Mouse (Mus musculus): ENCODE results near the gene Ppp4r4. TPM values are rescaled to one million over a fixed set of nuclear protein-coding genes. Genes with fewer than 3 reads are reported as not detected.
"Not testable (repeated sequence)": the region's sequence is repeated elsewhere in the genome, so short reads cannot be mapped to it uniquely, and the experiment has no call there.

The Ppp4r4 gene
- polyA plus RNA-seq, 1 experiment from 2014 or later = 3.5 TPM

- DNase-seq (ENCODE audit: low spot score, missing footprints) = no peak
- ATAC-seq (ENCODE audit: low FRiP score) = no peak
- H3K9ac ChIP-seq (ENCODE audit: low read length) = no peak overlapping the region
- H3K4me1 ChIP-seq (ENCODE audit: control insufficient read depth, insufficient read depth, low read length) = peaks cover 4% of the 10 kb centered on the region; the same call in 1 of the 2 replicates
- H3K36me3 ChIP-seq (ENCODE audit: control insufficient read depth, insufficient read depth, low read length) = no peaks in the 10 kb centered on the region
- H3K27ac ChIP-seq (ENCODE audit: low read depth, low read length) = no peak overlapping the region
- no peak overlapping the region for H3K4me2 ChIP-seq
- no peaks in the 10 kb centered on the region for H3K9me3 ChIP-seq (ENCODE audit: control insufficient read depth, low read length)
- no peak overlapping the region for H3K4me3 ChIP-seq (ENCODE audit: low read depth, low read length)
- no peaks in the 10 kb centered on the region for H3K27me3 ChIP-seq (ENCODE audit: control insufficient read depth, insufficient read depth, low read length)
- WGBS = 78% methylated on average over 6 of the region's 6 CpGs
These were observed 18.0 kb downstream of the Ppp4r4 start for GRCm38 (mm10) chr12:103550047-103550446.

GRCm38 (mm10) chr12:103551422-103551821 lies 19.3 kb downstream of the Ppp4r4 start:
- H3K36me3 ChIP-seq (ENCODE audit: control insufficient read depth, insufficient read depth, low read length) = no peaks in the 10 kb centered on the region
- 79% methylated on average over 4 of the region's 4 CpGs for WGBS
- no peak overlapping the region for H3K4me2 ChIP-seq
- H3K27me3 ChIP-seq (ENCODE audit: control insufficient read depth, insufficient read depth, low read length) = no peaks in the 10 kb centered on the region
- no peak overlapping the region for H3K9ac ChIP-seq (ENCODE audit: low read length)
- no peaks in the 10 kb centered on the region for H3K9me3 ChIP-seq (ENCODE audit: control insufficient read depth, low read length)
- peaks cover 4% of the 10 kb centered on the region; the same call in 1 of the 2 replicates for H3K4me1 ChIP-seq (ENCODE audit: control insufficient read depth, insufficient read depth, low read length)
- ATAC-seq (ENCODE audit: low FRiP score) (no peak), DNase-seq (ENCODE audit: low spot score, missing footprints) (no peak)
- H3K4me3 ChIP-seq (ENCODE audit: low read depth, low read length) = no peak overlapping the region
- no peak overlapping the region for H3K27ac ChIP-seq (ENCODE audit: low read depth, low read length)

GRCm38 (mm10) chr12:103552506-103552905 lies 20.4 kb downstream of the Ppp4r4 start:
- Histone ChIP-seq H3K27ac (ENCODE audit: low read depth, low read length) (no peak overlapping the region), H3K9ac (ENCODE audit: low read length) (no peak overlapping the region), H3K4me1 (ENCODE audit: control insufficient read depth, insufficient read depth, low read length) (peaks cover 3% of the 10 kb centered on the region; the same call in 1 of the 2 replicates), H3K27me3 (ENCODE audit: control insufficient read depth, insufficient read depth, low read length) (no peaks in the 10 kb centered on the region), H3K4me3 (ENCODE audit: low read depth, low read length) (no peak overlapping the region), H3K4me2 (no peak overlapping the region), H3K9me3 (ENCODE audit: control insufficient read depth, low read length) (no peaks in the 10 kb centered on the region), H3K36me3 (ENCODE audit: control insufficient read depth, insufficient read depth, low read length) (no peaks in the 10 kb centered on the region)
- 91% methylated on average over 2 of the region's 2 CpGs for WGBS
- ATAC-seq (ENCODE audit: low FRiP score) (no peak), DNase-seq (ENCODE audit: low spot score, missing footprints) (no peak)

GRCm38 (mm10) chr12:103553497-103553896 lies 21.4 kb downstream of the Ppp4r4 start:
- no peak for ATAC-seq (ENCODE audit: low FRiP score)
- no peaks in the 10 kb centered on the region for H3K9me3 ChIP-seq (ENCODE audit: control insufficient read depth, low read length)

GRCm38 (mm10) chr12:103556856-103557255 lies 24.8 kb downstream of the Ppp4r4 start:
- Histone ChIP-seq H3K4me2 (no peak overlapping the region), H3K9ac (ENCODE audit: low read length) (no peak overlapping the region), H3K9me3 (ENCODE audit: control insufficient read depth, low read length) (no peaks in the 10 kb centered on the region), H3K27ac (ENCODE audit: low read depth, low read length) (no peak overlapping the region), H3K4me3 (ENCODE audit: low read depth, low read length) (no peak overlapping the region), H3K36me3 (ENCODE audit: control insufficient read depth, insufficient read depth, low read length) (no peaks in the 10 kb centered on the region), H3K27me3 (ENCODE audit: control insufficient read depth, insufficient read depth, low read length) (no peaks in the 10 kb centered on the region), H3K4me1 (ENCODE audit: control insufficient read depth, insufficient read depth, low read length) (no peaks in the 10 kb centered on the region)
- ATAC-seq (ENCODE audit: low FRiP score) = no peak
- no peak for DNase-seq (ENCODE audit: low spot score, missing footprints)
- WGBS = 88% methylated on average over 5 of the region's 5 CpGs

More at GRCm38 (mm10) chr12:103553497-103553896, 21.4 kb downstream of the Ppp4r4 start:
- no peaks in the 10 kb centered on the region for H3K4me1 ChIP-seq (ENCODE audit: control insufficient read depth, insufficient read depth, low read length)
- DNase-seq (ENCODE audit: low spot score, missing footprints) = no peak
- no peak overlapping the region for H3K9ac ChIP-seq (ENCODE audit: low read length)
- no peak overlapping the region for H3K4me3 ChIP-seq (ENCODE audit: low read depth, low read length)
- H3K36me3 ChIP-seq (ENCODE audit: control insufficient read depth, insufficient read depth, low read length) = no peaks in the 10 kb centered on the region
- 78% methylated on average over 3 of the region's 3 CpGs for WGBS
- H3K4me2 ChIP-seq = no peak overlapping the region
- H3K27ac ChIP-seq (ENCODE audit: low read depth, low read length) = no peak overlapping the region
- H3K27me3 ChIP-seq (ENCODE audit: control insufficient read depth, insufficient read depth, low read length) = no peaks in the 10 kb centered on the region

- Histone ChIP-seq H3K27ac (ENCODE audit: low read depth, low read length) (no peak overlapping the region), H3K4me1 (ENCODE audit: control insufficient read depth, insufficient read depth, low read length) (no peaks in the 10 kb centered on the region), H3K9me3 (ENCODE audit: control insufficient read depth, low read length) (no peaks in the 10 kb centered on the region), H3K4me3 (ENCODE audit: low read depth, low read length) (no peak overlapping the region), H3K27me3 (ENCODE audit: control insufficient read depth, insufficient read depth, low read length) (no peaks in the 10 kb centered on the region), H3K36me3 (ENCODE audit: control insufficient read depth, insufficient read depth, low read length) (no peaks in the 10 kb centered on the region), H3K9ac (ENCODE audit: low read length) (no peak overlapping the region), H3K4me2 (no peak overlapping the region)
- 74% methylated on average over 1 of the region's 1 CpGs for WGBS
- DNase-seq (ENCODE audit: low spot score, missing footprints) (no peak), ATAC-seq (ENCODE audit: low FRiP score) (no peak)
These were observed 32.6 kb downstream of the Ppp4r4 start for GRCm38 (mm10) chr12:103564726-103565125.

GRCm38 (mm10) chr12:103565151-103565550 lies 33.1 kb downstream of the Ppp4r4 start:
- Histone ChIP-seq H3K9ac (ENCODE audit: low read length) (no peak overlapping the region), H3K4me3 (ENCODE audit: low read depth, low read length) (no peak overlapping the region), H3K4me1 (ENCODE audit: control insufficient read depth, insufficient read depth, low read length) (no peaks in the 10 kb centered on the region), H3K36me3 (ENCODE audit: control insufficient read depth, insufficient read depth, low read length) (no peaks in the 10 kb centered on the region), H3K9me3 (ENCODE audit: control insufficient read depth, low read length) (no peaks in the 10 kb centered on the region), H3K4me2 (no peak overlapping the region), H3K27ac (ENCODE audit: low read depth, low read length) (no peak overlapping the region), H3K27me3 (ENCODE audit: control insufficient read depth, insufficient read depth, low read length) (no peaks in the 10 kb centered on the region)
- WGBS = 89% methylated on average over 7 of the region's 7 CpGs
- ATAC-seq (ENCODE audit: low FRiP score) (no peak), DNase-seq (ENCODE audit: low spot score, missing footprints) (no peak)

GRCm38 (mm10) chr12:103567129-103567528 lies 35.0 kb downstream of the Ppp4r4 start:
- Histone ChIP-seq H3K36me3 (ENCODE audit: control insufficient read depth, insufficient read depth, low read length) (no peaks in the 10 kb centered on the region), H3K4me2 (no peak overlapping the region), H3K9me3 (ENCODE audit: control insufficient read depth, low read length) (no peaks in the 10 kb centered on the region), H3K4me1 (ENCODE audit: control insufficient read depth, insufficient read depth, low read length) (no peaks in the 10 kb centered on the region), H3K27me3 (ENCODE audit: control insufficient read depth, insufficient read depth, low read length) (no peaks in the 10 kb centered on the region), H3K9ac (ENCODE audit: low read length) (no peak overlapping the region), H3K27ac (ENCODE audit: low read depth, low read length) (no peak overlapping the region), H3K4me3 (ENCODE audit: low read depth, low read length) (no peak overlapping the region)
- ATAC-seq (ENCODE audit: low FRiP score) (no peak), DNase-seq (ENCODE audit: low spot score, missing footprints) (no peak)
- 66% methylated on average over 3 of the region's 3 CpGs for WGBS

- no peak overlapping the region for H3K4me2 ChIP-seq
- no peak for ATAC-seq (ENCODE audit: low FRiP score)
- no peak overlapping the region for H3K9ac ChIP-seq (ENCODE audit: low read length)
- H3K36me3 ChIP-seq (ENCODE audit: control insufficient read depth, insufficient read depth, low read length) = no peaks in the 10 kb centered on the region
- 68% methylated on average over 6 of the region's 6 CpGs for WGBS
- no peaks in the 10 kb centered on the region for H3K9me3 ChIP-seq (ENCODE audit: control insufficient read depth, low read length)
- H3K4me1 ChIP-seq (ENCODE audit: control insufficient read depth, insufficient read depth, low read length) = no peaks in the 10 kb centered on the region
- no peak overlapping the region for H3K4me3 ChIP-seq (ENCODE audit: low read depth, low read length)
- DNase-seq (ENCODE audit: low spot score, missing footprints) = no peak
- H3K27me3 ChIP-seq (ENCODE audit: control insufficient read depth, insufficient read depth, low read length) = no peaks in the 10 kb centered on the region
- no peak overlapping the region for H3K27ac ChIP-seq (ENCODE audit: low read depth, low read length)
These were observed 37.6 kb downstream of the Ppp4r4 start for GRCm38 (mm10) chr12:103569690-103570089.

- 94% methylated on average over 6 of the region's 6 CpGs for WGBS
- not testable (repeated sequence) for H3K4me3 ChIP-seq (ENCODE audit: low read depth, low read length); ATAC-seq (ENCODE audit: low FRiP score)
These were observed 46.1 kb downstream of the Ppp4r4 start for GRCm38 (mm10) chr12:103578148-103578547.

More at GRCm38 (mm10) chr12:103578148-103578547, 46.1 kb downstream of the Ppp4r4 start:
- not testable (repeated sequence) for H3K4me1 ChIP-seq (ENCODE audit: control insufficient read depth, insufficient read depth, low read length); H3K27ac ChIP-seq (ENCODE audit: low read depth, low read length); H3K36me3 ChIP-seq (ENCODE audit: control insufficient read depth, insufficient read depth, low read length); H3K9me3 ChIP-seq (ENCODE audit: control insufficient read depth, low read length); H3K9ac ChIP-seq (ENCODE audit: low read length); H3K27me3 ChIP-seq (ENCODE audit: control insufficient read depth, insufficient read depth, low read length); H3K4me2 ChIP-seq; DNase-seq (ENCODE audit: low spot score, missing footprints)

All from midbrain, embryonic 11.5 days (tissue).